Mouse (Mus musculus) heart, adult 8-10 months (tissue): ENCODE measurements around the gene Pdgfc. TPM values are rescaled to one million over a fixed set of nuclear protein-coding genes. Genes with fewer than 3 reads are reported as not detected.

Experiments used
- DNase-seq: peaks from one replicate; pipeline ENCODE4 v3.0.0; 2022; ENCODE audit warnings: low spot score
- total RNA-seq, 4 experiments: library from RNA; stranded (reverse); gene quantifications; 2 replicates each; pipeline ENCODE4 v1.2.4; 2022

Gene Pdgfc
- total RNA-seq, 4 experiments from 2014 or later, result 2.0 to 4.5 (median 2.8) TPM

DNA sequence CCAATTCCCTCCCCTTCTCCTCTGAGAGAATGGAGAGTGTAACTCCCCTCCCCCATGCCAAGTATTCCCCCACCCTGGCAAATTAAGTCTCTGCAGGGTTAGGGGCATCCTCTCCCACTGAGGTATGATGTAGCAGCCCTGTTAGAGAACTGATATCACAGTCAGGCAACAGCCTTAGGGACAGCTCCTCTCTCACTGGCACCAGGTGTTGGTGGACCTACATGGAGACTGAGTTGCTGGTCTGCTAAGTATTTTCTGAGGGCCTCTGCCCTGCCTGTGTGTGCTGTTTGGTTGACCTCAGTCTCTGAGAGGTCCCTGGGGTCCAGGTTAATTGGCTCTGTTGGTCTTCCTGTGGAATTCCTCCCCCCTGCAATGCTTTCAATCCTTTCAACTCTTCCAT is 114.0 kb downstream of the Pdgfc start:
- no peak for DNase-seq

DNA sequence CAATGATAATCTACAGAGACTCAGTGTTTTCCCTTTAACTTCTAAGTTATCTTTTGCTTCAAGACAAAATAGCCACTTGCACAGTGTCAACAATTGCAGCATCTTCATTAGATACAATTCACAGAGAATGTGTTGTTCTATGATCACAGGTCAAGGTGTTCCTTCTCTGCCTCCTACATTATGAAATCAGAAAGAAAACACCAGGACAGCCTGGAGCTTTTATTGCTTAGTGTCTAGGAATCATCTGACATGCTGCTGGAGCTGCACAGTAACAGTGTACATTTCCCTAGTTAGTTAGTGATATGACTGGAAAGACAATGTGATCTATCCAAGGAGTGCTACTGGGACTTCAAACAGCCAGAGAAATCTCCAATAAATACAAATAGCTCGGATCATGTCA is 118.2 kb downstream of the Pdgfc start:
- DNase-seq, result no peak

DNA sequence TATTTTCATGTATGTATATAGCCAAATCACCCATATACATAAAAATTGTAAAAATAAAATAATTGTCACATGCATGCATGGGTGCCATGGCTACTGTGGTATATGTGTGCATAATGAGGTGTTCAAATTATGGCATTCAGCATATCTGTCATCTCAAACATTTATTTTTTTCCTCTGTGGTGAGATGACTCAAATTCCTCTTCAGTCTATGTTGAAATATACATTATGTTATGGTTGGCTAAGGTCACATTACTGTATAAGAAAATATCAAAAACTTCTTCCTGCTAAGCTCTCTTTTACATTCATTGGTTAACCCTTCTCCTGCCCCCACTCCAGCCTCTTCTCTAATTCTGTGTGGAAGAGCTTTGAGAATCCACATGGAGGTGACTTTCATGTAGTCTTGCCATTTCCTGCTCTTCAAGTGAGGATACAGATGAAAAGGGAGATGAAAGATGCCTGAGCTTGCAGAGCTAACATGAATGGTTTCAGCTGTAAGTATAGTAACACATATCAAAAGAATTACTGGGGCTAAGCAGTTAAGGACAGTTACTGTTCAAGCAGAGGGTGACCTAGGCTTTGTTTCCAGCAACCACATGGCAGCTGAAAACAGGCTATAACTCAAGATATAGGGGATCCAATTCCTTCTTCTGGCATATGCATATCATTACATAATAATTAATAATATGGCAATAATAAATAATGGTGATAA is 124.4 kb downstream of the Pdgfc start:
- no peak for DNase-seq

DNA sequence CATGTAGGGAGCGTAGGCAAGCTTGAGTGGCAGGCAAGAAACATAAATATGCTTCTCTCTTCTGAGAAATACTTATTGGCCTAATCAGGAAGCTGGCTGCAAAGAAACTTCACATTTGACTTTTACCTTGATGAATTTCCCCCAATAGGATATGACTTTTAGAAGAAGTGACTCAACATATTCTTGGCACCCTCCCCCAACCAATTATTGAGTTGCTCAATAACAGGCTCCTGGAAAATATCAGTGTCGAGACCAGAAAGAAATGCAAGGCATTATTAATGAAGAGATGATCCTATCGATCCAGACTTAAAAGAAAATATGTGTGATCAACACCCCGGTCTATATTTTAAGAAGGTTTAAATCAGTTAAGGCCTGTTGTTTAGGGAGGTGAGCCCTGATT is 125.9 kb downstream of the Pdgfc start:
- no peak for DNase-seq

DNA sequence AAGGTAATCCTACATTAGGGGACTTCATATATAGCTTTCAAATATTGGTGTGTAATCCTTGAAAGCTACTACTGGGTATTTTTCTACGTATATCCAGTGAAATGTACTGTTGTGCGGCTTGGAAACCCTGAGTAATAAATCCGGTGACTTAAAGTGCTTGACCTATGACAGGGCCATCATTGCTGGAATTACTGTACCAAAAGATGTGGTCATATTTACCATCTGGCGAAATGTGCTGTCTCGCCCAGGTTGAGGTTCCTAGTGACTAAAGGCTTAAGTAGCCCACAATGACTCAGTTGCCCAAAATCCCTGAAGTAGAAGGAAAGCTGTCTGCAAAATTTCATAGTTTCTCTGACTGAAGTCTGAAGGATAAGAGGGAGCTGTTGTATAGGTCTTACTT is 127.9 kb downstream of the Pdgfc start:
- DNase-seq, result no peak

DNA sequence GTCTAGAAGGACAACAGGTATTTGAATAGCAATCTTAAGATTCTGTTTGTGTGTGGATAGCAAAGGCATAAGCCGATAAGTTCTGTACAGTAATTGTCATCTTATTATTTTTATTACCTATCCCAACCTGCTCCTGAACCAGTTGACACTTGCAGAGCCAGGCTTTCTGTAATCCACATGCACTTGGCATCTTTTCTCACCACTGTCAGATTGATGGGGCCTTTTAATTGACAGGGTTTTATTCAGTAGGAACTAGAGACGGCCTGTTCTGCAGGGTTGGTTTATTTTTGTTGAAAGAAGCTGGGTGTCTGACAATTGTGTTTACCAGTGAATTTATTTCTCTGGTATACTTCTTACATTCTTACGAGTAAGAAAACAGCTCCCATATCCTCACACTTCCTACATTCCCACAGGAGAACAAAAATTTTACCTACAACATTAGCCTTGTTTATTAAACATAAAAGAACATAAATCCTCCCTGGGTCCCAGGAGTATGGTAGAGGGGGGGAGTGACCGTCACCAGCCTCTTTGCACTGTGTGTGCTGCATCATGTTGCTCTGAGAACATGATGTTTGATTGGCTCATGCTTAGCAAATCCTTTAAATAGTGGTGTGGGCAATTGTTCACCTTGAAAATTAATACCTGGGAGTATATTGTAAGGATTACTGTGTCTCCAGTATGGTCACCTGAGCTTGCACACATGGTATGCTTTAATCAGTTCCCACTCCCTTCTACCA is 134.0 kb downstream of the Pdgfc start:
- DNase-seq, result no peak

DNA sequence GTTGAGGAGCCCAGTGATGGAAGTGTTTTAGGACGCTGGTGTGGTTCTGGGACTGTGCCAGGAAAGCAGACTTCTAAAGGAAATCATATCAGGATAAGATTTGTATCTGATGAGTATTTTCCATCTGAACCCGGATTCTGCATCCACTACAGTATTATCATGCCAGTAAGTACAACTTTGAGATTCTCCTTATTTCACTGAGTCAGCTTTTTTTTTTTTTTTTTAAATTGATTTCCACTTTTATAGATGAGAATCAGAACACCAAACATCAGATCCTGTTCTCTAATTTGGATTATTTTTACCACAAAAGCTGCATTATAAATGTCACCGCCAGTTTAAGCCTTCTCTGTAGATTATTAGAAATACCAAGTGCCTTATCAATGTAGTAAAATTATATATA is 138.6 kb downstream of the Pdgfc start:
- DNase-seq, result no peak

DNA sequence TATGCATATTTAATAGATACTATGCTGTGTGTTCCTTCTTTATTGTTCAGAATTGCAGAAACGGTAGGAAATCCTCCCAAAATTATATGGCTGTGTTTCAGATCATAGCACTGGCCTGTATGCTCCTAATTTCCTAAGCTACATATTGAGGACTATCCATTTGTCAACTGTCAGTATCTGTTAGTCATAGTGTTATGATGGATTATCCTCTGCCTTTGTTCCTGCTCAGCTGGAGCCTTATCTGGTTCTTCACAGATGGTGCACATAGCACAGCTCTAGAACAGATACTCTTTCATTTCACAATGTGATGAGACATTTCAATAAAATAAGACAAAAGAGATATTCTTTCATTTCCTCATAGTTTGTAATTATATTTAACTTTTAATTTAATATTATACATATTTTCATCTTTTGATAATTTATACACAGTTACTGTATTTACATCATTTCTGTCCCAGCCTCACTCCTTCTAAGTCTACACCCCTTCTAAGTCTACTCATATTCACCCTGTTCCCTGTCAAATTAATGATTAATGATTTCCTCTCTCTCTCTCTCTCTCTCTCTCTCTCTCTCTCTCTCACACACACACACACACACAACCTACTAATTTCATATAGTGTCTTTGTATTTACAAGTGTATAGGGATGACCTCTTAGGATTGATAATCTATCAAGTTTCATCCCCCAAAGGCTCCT is 145.2 kb downstream of the Pdgfc start:
- no peak for DNase-seq

DNA sequence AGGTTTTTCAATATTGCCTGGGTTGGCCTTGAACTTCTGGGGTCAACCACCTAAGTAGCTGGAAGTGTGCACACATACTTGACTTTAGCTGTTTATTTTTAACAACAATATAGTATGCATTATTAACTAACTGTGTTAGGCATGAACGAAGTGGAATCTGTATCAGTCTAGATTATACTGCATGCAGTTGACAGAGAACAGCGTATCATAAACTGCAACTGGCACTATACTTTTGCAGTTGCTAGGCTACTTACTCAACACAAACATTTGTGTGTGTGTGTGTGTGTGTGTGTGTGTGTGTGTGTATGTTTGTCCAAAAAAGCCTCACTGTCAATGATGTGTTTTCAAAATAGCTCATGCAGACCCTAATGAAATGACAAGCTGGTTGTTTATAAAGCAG is 160.7 kb downstream of the Pdgfc start:
- DNase-seq, result no peak

DNA sequence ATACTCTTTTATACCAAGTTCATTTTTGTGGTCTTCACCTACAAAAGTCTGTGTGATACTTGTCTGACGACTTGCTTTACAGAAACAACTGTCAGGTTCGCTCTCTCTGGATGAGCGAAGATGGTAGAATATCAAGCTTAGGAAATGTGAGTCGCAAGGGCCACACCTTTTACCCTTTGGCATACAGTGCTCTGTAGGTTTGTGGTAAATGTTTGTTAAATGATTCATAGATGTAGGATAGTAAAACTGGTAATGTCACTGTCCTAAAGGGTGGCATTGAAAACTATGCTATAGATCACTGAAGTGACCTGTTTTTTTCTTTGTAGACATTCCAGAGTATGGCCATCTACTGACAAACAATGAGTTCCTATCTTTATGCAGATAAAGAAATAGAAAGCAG is 161.4 kb downstream of the Pdgfc start:
- no peak for DNase-seq

DNA sequence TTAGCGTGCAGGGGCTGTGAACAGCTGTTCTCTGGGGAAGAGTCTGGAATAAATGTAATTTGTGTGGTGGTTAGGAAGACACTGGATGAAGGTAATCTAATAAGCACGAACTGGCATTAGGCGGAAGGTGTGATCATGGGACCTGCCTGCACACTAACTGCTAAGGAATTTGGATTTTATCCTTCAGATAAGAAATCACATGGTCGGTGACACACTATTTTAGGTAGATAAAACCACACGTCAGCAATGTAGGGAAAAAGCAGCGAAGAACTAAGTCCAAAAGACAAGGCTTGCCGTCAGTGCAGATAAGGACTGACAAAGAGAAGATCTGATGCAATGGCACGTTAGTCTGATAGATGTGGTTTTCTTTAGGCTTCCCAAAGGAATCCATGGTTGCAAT is 164.4 kb downstream of the Pdgfc start:
- no peak for DNase-seq

DNA sequence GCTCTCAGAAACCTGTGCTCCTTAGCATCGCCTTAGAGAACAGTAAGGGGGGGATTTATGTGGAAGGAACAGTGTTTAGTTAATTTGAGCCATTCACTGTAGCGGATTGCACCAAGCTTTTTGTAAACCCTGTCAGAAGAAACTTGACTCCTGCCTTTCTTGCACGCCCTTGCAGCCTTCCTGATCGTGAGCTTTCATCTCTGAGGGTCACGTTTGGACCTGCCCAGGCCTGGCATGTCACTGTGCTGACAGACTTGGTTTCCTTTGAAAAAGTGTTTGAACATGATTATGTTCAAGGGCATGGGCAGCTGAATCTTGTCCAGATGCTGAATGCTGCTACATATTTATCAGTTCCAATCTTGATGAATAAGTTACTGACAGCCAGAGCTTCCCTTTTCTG is 169.0 kb downstream of the Pdgfc start:
- no peak for DNase-seq

DNA sequence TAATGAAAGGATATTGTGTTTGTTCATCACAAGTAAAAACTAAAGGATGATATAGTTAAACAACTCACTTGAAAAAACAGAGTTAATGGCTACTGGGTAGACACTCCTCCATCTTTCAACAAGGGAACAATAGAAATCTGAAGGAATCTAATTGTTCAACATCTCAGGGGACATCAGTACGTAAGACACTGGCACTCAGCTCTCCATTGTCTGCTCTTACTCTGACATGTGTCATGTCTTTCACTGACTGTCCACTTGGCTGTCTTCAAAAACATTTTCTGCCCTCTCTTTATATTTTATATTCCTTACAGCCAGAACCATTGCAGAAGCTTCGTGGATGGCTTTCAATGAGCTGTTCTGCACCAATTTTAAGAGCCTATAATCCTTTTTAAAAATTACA is 172.0 kb downstream of the Pdgfc start:
- no peak for DNase-seq

DNA sequence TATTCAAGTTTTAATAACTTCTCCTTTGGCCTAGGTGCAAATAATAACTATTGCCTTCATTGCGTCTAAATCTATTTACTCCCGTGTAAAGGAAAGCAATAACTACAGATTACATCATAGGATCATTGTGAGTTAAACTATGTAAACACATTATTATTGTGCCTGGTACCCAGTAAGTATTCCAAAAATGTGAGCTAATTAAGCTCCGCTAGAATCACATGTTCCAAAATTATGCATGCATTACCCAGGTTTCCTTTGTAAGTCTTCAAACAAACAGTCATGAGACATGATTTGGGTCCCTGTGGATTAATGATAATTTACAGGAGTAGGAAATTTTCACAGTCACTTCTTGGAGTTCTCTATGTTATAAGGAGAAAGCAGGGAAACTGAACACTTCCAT is 174.9 kb downstream of the Pdgfc start:
- DNase-seq, result no peak

DNA sequence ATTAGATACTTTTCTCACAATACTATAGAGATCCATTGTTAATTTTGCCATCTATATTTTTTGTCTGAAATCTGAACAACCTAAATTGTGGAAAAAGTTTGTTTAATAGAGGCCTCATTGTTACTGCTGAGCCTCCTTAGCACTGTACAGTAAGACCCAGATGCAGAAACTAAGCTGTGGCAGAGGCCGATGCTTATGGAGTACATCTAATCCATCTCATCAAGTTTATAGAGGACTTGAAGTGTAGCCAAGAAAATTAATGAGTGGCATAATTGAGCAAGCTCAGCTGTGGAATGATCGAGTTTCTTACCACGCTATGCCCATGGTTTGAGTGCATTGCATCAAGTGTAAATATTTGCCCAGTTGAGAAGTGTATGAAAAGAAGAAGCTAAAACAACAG is 175.4 kb downstream of the Pdgfc start:
- DNase-seq, result no peak

DNA sequence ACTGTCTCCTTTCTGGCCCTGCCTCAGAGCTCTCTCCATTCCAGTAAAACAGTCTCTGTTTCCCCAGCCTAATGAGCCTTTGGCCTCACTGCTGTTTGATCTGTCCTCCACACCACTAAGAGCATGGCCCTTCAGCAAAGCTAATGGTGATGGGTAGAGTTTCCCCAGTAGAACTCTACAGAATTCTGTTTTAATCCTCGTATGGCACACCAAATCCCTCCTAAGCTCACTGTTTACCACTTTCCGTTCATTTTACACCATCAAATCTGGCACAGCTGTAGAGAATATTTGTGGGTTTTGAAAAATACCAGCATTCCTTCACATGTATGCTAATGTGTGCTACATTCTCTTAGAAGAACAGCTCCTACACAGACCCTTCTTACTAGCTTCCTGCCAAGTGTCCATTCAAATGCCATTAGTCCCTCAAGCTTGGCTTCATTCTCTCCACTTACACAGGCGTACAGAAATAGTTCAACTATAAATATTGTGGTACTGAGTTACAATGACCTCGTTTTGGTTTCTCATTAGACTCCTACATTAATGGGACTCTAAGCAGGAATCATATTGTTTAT is 179.4 kb downstream of the Pdgfc start:
- no peak for DNase-seq

DNA sequence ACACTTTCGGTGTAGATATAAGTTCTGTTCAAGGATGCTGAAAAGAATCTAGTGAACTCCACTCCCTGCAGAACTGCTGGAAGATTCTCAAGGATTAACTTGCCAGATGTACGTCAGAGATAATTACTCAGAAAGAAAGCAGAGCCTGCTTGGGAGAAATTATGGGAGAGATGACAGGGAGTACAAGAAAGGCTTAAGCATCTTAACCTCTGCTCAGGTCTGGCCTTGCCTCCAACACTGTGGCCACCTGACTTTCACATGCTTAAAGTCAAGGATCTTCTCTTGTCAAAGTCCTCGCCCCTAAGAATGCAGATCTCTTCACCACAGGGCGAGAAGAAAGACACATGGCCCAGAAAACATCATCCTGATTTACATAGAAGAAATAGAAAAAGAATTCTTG is 185.5 kb downstream of the Pdgfc start:
- DNase-seq, result no peak

DNA sequence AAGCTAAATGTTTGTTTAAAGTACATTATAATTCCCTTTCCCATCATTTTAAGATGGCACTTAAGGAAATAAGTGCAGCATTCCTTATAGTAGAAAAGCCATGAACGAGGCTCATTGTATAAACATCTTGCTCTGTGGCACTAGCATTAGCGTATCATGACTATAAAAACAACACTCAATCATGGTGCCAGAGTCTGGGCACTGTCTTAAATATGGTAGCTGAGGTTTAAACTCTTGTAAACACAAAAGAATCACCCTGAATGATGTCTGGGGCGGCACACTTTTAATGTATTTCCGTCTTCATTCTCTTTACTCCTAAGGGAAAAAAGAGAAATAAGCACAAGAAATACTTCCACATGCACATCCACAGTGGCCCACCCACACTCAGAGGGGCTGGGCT is 192.1 kb downstream of the Pdgfc start:
- no peak for DNase-seq

DNA sequence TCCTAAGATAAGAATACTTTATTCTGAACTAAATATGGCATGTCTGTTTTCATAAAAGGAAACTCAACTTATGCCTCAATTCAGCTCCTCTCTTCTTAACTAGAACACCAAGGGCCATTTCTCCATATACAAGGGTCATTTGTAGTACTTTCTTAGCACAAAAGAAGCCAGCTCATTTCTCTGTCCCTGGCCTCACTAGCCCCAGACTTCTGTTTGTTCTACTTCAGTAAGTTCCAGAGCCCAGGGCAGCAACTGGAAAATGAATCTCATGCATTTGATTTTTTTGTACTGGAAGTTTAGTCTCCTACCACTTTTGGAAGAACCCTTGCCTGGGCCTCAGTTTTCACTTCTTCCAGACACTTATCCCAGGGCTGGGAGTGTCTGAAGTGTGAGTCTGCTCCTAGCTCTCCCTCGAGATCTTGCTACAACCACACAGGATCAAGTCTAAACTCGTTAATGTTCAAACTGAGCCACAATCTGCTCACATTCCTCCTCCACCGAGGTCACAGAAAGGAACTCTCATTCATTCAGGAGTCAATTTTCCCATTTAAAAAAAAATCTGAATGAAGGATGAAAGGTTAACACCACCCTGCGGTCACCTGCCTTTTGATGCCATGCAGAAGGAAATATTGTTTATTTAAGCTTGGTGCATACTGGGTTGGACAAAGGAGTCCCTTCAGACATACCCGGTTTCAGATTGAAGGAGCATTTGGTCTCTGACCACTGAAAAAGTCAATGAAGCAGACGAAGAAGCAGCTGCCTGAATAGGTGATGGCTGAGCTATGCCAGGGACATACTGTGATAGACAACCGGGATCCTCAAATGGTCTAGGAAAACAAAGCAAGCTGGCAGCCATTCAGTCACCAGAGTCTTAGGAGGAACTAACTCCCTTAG is 206.7 kb downstream of the Pdgfc start:
- no peak for DNase-seq

DNA sequence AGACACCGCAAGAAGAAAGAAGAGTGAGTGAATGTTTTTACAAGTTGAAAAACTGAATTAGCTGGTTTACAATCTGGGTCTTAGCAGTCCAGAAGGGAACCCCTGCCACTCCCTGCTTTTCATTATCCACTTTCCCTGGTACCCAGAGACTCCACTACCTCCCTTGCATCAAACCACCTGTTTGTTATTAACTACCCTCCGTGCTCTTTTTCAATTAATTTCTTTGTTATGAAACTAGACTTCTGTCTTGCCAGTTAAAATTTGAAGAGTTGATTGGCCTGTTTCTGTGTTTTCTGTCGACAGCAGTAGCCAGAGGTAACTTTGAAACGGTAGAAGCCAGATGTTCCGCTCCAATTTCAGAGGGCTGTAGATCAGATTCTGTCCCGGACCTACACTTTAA is 207.4 kb downstream of the Pdgfc start:
- no peak for DNase-seq

DNA sequence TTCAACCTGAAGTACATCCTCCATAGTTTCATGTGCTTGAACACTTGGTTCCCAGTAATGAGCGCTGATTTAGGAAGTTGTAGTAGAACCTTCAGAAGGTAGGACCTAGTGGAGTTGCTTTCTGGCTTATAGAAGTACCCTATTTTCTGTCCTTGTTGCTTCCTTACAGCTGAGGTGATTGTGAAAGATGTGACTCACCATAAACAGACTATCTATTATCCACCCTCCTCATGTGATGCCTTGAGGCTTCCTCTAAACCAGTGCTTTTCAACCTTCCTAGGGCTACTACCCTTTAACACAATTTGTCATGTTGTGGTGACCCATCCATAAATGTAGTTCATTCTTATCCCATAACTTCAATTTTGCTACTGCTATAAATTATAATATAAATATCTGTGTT is 226.6 kb downstream of the Pdgfc start:
- DNase-seq, result no peak
